Mouse (Mus musculus) heart, embryonic 14.5 days (tissue): ENCODE results near the gene Hs6st2. TPM values are rescaled to one million over a fixed set of nuclear protein-coding genes. Genes with fewer than 3 reads are reported as not detected.

ENCODE experiments used
- ATAC-seq: fragments of 200-750 bp; cut with Nextera tagmentation; 2 replicates; pipeline ENCODE4 v1.8.0; 2017; ENCODE audit warnings: low read depth, moderate TSS enrichment; ENCODE audit not compliant: insufficient number of reproducible peaks, insufficient read depth, low FRiP score
- H3K27ac ChIP-seq, 2 experiments: fragments of 200-500 bp in 1 of 2; fragments of 300-500 bp in 1 of 2; sonication (generic) in 1 of 2; replicated peaks in 1 of 2; 2 replicates each; pipeline ENCODE4 v1.5.1; 2012 to 2014; ENCODE audit warnings: low read depth in 2 of 2, low read length in 2 of 2, control low read depth in 1 of 2, mild to moderate bottlenecking in 1 of 2, mixed read lengths in 1 of 2; ENCODE audit not compliant: control insufficient read depth in 1 of 2, insufficient read depth in 1 of 2
- H3K27me3 ChIP-seq: fragments of 300-500 bp; sonication (generic); 2 replicates; pipeline ENCODE4 v1.6.1; 2014; ENCODE audit warnings: mild to moderate bottlenecking, low read length, control low read depth; ENCODE audit not compliant: control insufficient read depth, insufficient read depth
- H3K36me3 ChIP-seq: fragments of 300-500 bp; sonication (generic); 2 replicates; pipeline ENCODE4 v1.6.1; 2014; ENCODE audit warnings: mild to moderate bottlenecking, control low read depth, low read length, mixed read lengths; ENCODE audit not compliant: control insufficient read depth, insufficient read depth
- H3K4me1 ChIP-seq, 2 experiments: fragments of 200-500 bp in 1 of 2; fragments of 300-500 bp in 1 of 2; sonication (generic) in 1 of 2; 2 replicates each; pipeline ENCODE4 v1.6.1; 2012 to 2014; ENCODE audit warnings: low read length in 2 of 2, control low read depth in 1 of 2, mixed read lengths in 1 of 2; ENCODE audit not compliant: control insufficient read depth in 2 of 2, insufficient read depth in 2 of 2
- H3K4me2 ChIP-seq: fragments of 300-500 bp; sonication (generic); 2 replicates; pipeline ENCODE4 v1.6.1; 2014; ENCODE audit warnings: mild to moderate bottlenecking, low read length
- H3K4me3 ChIP-seq, 2 experiments: fragments of 200-500 bp in 1 of 2; fragments of 300-500 bp in 1 of 2; sonication (generic) in 1 of 2; 2 replicates each; pipeline ENCODE4 v1.5.1; 2012 to 2014; ENCODE audit warnings: low read length in 2 of 2, mild to moderate bottlenecking in 2 of 2, control low read depth in 1 of 2, low read depth in 1 of 2, moderate library complexity in 1 of 2; ENCODE audit not compliant: control insufficient read depth in 1 of 2, insufficient read depth in 1 of 2
- H3K9ac ChIP-seq: fragments of 300-500 bp; sonication (generic); 2 replicates; pipeline ENCODE4 v1.6.1; 2014; ENCODE audit warnings: mild to moderate bottlenecking, low read length
- H3K9me3 ChIP-seq: fragments of 300-500 bp; sonication (generic); 2 replicates; pipeline ENCODE4 v1.6.1; 2016; ENCODE audit warnings: low read length, control low read depth; ENCODE audit not compliant: control insufficient read depth
- WGBS: fragments of 180-500 bp; shearing (Covaris S2); extraction: QIAGEN DNeasy Blood & Tissue Kit; methylation state at CpG from one replicate; pipeline ENCODE4 v1.1.7; 2014; 5-methylcytosine and 5-hydroxymethylcytosine counted together
- polyA plus RNA-seq: library from polyadenylated mRNA; unstranded; fragments of >200 nt; fragmentation: Nextera tagmentation; extraction: Ambion mirVana; gene quantifications from 2 replicates; pipeline ENCODE4 v1.2.1, GENCODE M21; 2014

Hs6st2 gene
- polyA plus RNA-seq, 1 experiment from 2014 or later: 13.2 TPM

- 24% methylated on average over 42 of the region's 43 CpGs for WGBS
- Histone ChIP-seq H3K4me2 (peak overlapping the region; percentile 83), H3K36me3 (no peaks in the 10 kb centered on the region), H3K9me3 (no peaks in the 10 kb centered on the region), H3K27me3 (peaks cover 12% of the 10 kb centered on the region; the same call in 1 of the 2 replicates), H3K4me3 (peak overlapping the region; percentile 49 to 59), H3K4me1 (no peaks in the 10 kb centered on the region; a peak in 1 of 4 replicates), H3K9ac (peak overlapping the region; percentile 66), H3K27ac (no peak overlapping the region)
- no peak for ATAC-seq
Measured at GRCm38 (mm10) chrX:51681170-51681667, 437 bp downstream of the Hs6st2 start.

GRCm38 (mm10) chrX:51680428-51681169 lies 1.1 kb downstream of the Hs6st2 start:
- no peak for ATAC-seq
- 23% methylated on average over 56 of the region's 70 CpGs for WGBS
- H3K27ac ChIP-seq: no peak overlapping the region

DNA sequence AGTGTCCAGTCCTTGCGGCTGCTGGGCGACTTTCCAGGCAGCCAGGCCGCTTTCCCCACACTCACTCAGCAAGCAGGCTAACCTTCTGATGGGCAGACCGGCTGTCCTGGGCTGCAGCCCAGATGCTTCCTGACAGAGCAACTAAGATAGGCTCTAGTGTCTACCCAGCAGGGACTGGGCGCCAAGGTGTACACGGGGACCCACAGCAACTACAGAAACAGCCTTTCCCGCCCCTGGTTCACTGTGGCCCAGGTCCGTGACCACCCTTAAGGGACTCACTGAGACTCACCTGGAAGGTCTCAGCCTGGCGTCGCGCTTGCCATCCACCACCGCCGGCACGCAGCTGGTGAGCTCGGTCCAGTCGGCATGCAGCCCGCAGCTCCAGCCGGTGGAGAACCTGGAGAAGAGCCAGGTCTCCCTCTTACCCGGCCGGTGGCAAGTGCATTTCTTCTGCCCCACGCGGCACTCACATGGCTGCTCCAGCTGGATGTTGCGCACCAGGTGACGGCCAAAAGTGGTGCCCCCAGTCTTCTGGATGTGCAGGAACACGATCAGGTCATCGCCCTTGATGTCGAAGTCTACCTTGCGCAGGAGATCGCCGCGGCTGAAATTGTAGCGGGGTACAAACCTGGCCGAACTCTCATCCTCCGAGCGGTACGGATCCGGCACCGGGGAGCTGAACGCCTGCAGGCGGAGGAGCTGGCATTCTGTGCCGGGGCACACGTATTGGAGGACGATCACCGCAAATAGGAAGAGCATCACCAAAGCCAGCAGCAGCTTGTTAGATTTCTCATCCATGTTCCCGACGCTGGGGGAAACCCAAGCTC lies 1.8 kb downstream of the Hs6st2 start:
- no peak overlapping the region for H3K27ac ChIP-seq
- no peaks in the 10 kb centered on the region for H3K9me3 ChIP-seq
- H3K9ac ChIP-seq: peak overlapping the region; percentile 66; the same call in 1 of the 2 replicates
- H3K4me2 ChIP-seq: peak overlapping the region; percentile 83
- H3K4me1 ChIP-seq: no peaks in the 10 kb centered on the region
- no peak for ATAC-seq
- WGBS: 22% methylated on average over 38 of the region's 46 CpGs
- H3K4me3 ChIP-seq: peak overlapping the region; percentile 49 to 59
- no peaks in the 10 kb centered on the region for H3K36me3 ChIP-seq
- H3K27me3 ChIP-seq: peaks cover 12% of the 10 kb centered on the region; the same call in 1 of the 2 replicates

More at GRCm38 (mm10) chrX:51680428-51681169, 1.1 kb downstream of the Hs6st2 start:
- peaks cover 12% of the 10 kb centered on the region; the same call in 1 of the 2 replicates for H3K27me3 ChIP-seq
- peak overlapping the region; percentile 66 for H3K9ac ChIP-seq
- no peaks in the 10 kb centered on the region for H3K4me1 ChIP-seq
- H3K9me3 ChIP-seq: no peaks in the 10 kb centered on the region
- peak overlapping the region; percentile 83 for H3K4me2 ChIP-seq
- no peaks in the 10 kb centered on the region for H3K36me3 ChIP-seq
- H3K4me3 ChIP-seq: peak overlapping the region; percentile 49 to 59

DNA sequence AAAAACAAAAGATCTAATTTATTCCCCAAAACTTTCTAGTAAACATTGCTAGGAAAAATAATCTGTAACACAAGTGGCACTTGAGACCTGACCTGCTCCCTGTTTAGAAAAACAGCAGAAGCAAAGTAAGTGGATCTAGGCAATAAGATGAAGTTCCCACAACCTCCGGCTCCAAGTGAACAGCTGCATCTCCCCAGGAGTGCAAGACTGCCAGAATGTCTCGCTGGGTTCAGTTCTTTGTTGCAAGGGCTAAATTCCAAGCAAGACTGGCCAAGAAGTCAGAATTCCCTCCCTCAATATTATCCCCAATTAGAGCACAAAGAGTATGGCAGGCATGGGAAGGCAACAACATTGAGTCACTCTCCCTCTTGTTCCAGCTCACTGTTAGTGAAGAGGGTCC lies 23.4 kb downstream of the Hs6st2 start:
- H3K9ac ChIP-seq: no peak overlapping the region
- no peak for ATAC-seq
- 63% methylated on average over 2 of the region's 2 CpGs for WGBS

GRCm38 (mm10) chrX:51642661-51643257 lies 38.9 kb downstream of the Hs6st2 start:
- no peaks in the 10 kb centered on the region for H3K27me3 ChIP-seq
- no peak overlapping the region for H3K4me3 ChIP-seq
- no peak for ATAC-seq
- H3K27ac ChIP-seq: no peak overlapping the region
- no peak overlapping the region for H3K4me2 ChIP-seq
- no peaks in the 10 kb centered on the region for H3K4me1 ChIP-seq
- H3K9ac ChIP-seq: no peak overlapping the region
- WGBS: 74% methylated on average over 3 of the region's 3 CpGs
- H3K9me3 ChIP-seq: no peaks in the 10 kb centered on the region
- no peaks in the 10 kb centered on the region for H3K36me3 ChIP-seq

More for the DNA sequence above, 23.4 kb downstream of the Hs6st2 start:
- H3K36me3 ChIP-seq: no peaks in the 10 kb centered on the region
- H3K27ac ChIP-seq: no peak overlapping the region
- no peaks in the 10 kb centered on the region for H3K4me1 ChIP-seq
- H3K4me3 ChIP-seq: no peak overlapping the region
- H3K4me2 ChIP-seq: no peak overlapping the region
- no peaks in the 10 kb centered on the region for H3K27me3 ChIP-seq
- no peaks in the 10 kb centered on the region for H3K9me3 ChIP-seq

DNA sequence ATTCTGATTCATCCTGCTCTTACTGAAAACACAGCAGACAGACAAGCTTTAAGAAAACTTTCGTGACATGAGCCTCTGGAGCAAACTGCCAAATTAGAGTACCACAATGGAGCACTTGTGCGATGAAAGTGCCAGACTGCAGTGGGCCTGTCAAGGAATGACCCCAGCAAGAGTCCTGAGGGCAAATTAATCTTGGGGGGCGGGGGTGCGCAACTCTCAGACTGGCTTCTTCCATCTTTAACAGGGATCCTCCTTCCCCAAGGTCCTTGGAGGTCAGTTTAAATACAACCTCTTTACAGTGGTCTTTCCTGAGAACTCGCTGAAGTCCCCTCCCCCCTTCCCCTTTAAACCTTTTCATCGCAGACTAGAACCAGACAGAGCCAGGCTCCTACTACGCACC lies 45.9 kb downstream of the Hs6st2 start:
- no peak overlapping the region for H3K4me3 ChIP-seq
- H3K4me1 ChIP-seq: no peaks in the 10 kb centered on the region
- no peak overlapping the region for H3K4me2 ChIP-seq
- ATAC-seq: no peak
- H3K9ac ChIP-seq: no peak overlapping the region
- no peaks in the 10 kb centered on the region for H3K36me3 ChIP-seq
- no peaks in the 10 kb centered on the region for H3K27me3 ChIP-seq
- H3K9me3 ChIP-seq: no peaks in the 10 kb centered on the region
- no peak overlapping the region for H3K27ac ChIP-seq
- 74% methylated on average over 7 of the region's 7 CpGs for WGBS

- H3K27me3 ChIP-seq: no peaks in the 10 kb centered on the region
- no peak overlapping the region for H3K27ac ChIP-seq
- ATAC-seq: no peak
- no peak overlapping the region for H3K4me2 ChIP-seq
- no peaks in the 10 kb centered on the region for H3K9me3 ChIP-seq
- no peak overlapping the region for H3K4me3 ChIP-seq
- H3K4me1 ChIP-seq: no peaks in the 10 kb centered on the region
- no peak overlapping the region for H3K9ac ChIP-seq
- WGBS: 41% methylated on average over 2 of the region's 2 CpGs
- no peaks in the 10 kb centered on the region for H3K36me3 ChIP-seq
Measured at GRCm38 (mm10) chrX:51631376-51631775, 50.3 kb downstream of the Hs6st2 start.
